Mouse (Mus musculus): ENCODE measurements at regions not wholly inside any gene's neighbourhood (a gene's known extent, or its start where the extent isn't known, plus 50 kb on each side); places are given as distances from the start of the nearest gene placed in this dataset.
A peak's percentile ranks its signal among the peaks of the same experiment; 100 is the strongest.

DNA sequence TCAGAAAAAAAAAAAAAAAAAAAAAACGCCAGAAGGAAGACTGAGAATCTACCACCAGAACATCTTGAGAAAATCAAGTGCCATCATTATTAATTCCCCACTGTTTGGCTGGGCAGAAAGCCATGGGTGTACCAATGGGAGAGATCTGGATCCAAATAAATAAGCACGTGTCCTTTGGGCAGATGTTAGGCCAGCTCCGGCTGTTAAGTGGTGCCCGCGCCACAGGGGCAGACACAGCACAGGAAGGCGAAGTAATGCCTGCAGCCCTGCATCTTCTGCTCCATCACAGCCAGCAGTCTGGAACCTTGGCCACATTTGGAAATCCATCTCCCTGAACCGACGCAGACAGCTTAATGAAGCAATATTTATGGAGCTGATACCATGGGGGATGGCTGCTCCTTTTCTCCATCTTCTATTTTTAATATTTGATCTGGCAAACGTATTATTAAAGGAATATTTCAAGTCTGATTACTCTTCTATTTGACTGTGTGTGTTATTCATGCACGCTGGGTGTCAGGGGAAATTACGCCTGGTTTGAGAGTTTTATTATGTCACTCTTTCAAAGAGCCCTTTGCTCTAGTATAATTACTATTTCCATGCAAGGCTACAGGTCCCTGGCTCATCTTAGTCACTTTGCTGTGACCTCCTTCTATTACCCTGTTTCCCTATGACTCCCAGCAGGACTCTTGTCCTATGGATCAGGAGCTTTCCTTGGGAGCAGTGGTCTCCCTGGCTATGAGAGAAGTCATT, 103.5 kb upstream of the Vstm2b start:
- no peak for TF ChIP-seq CTCF (IDR thresholded peaks at IDR 0.05; ENCODE audit: low read depth)
- H3K9ac ChIP-seq = no peak overlapping the region
- H3K4me2 ChIP-seq (ENCODE audit: low read depth) = no peak overlapping the region
- 65% methylated on average over 11 of the region's 11 CpGs for WGBS
- H3K4me1 ChIP-seq (ENCODE audit: insufficient read depth) = no peaks in the 10 kb centered on the region
- H3K4me3 ChIP-seq (ENCODE audit: low read depth, low read length) = no peak overlapping the region
- peak; percentile 42; the same call in 1 of the 2 replicates for ATAC-seq
- DNase-seq = peak; percentile 31
- H3K9me3 ChIP-seq (ENCODE audit: low read length) = no peaks in the 10 kb centered on the region
- no peaks in the 10 kb centered on the region for H3K27me3 ChIP-seq (ENCODE audit: insufficient read depth, low read length)
- no peaks in the 10 kb centered on the region for H3K36me3 ChIP-seq (ENCODE audit: insufficient read depth)
- H3K27ac ChIP-seq (ENCODE audit: low read depth, low read length) = no peak overlapping the region

DNA sequence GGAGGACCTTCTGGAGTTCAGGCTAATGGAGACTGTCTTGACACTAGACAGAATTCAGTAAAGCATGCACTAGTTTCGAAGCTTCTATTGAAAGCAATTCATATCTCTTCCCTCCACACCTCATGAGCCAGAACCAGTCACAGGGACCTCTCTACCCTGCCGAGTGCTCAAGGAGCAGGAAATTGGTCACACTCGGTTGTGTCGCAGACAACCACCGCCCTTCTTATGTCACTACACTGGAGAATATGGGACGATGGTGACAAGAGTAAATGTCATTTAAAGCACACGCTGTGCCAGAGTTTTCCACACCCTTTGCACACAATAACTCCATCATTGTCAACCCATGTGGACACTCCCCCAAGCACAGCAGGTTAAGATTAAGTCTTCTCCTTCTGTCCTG, 98.3 kb upstream of the Vstm2b start:
- H3K9me3 ChIP-seq (ENCODE audit: low read length) = no peaks in the 10 kb centered on the region
- H3K27ac ChIP-seq (ENCODE audit: low read depth, low read length) = no peak overlapping the region
- no peaks in the 10 kb centered on the region for H3K36me3 ChIP-seq (ENCODE audit: insufficient read depth)
- no peak for TF ChIP-seq CTCF (IDR thresholded peaks at IDR 0.05; ENCODE audit: low read depth)
- DNase-seq (no peak), ATAC-seq (no peak)
- no peak overlapping the region for H3K4me3 ChIP-seq (ENCODE audit: low read depth, low read length)
- WGBS = 84% methylated on average over 7 of the region's 7 CpGs
- no peak overlapping the region for H3K9ac ChIP-seq
- no peaks in the 10 kb centered on the region for H3K27me3 ChIP-seq (ENCODE audit: insufficient read depth, low read length)
- H3K4me2 ChIP-seq (ENCODE audit: low read depth) = no peak overlapping the region
- H3K4me1 ChIP-seq (ENCODE audit: insufficient read depth) = no peaks in the 10 kb centered on the region

DNA sequence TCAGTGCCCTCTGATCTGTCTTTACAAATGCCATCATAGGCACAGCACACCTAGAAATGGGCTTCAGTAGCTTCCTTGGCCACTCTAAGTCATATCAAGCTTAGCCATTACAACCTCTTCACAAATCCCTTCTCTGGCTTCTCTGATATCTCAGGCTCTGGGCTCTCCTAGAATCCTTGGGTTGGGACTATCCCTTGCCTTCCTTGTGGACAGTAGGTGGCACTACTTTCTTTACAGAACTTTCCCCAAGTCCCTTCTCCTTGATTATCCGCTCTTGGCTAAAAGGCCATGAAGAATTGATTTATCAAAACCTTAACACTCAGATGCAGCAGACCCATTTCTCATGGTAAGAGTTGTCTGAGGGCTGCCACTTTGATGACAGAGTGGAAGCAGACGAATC, 96.8 kb upstream of the Vstm2b start:
- H3K4me1 ChIP-seq (ENCODE audit: insufficient read depth) = no peaks in the 10 kb centered on the region
- DNase-seq (no peak), ATAC-seq (no peak)
- 73% methylated on average over 2 of the region's 2 CpGs for WGBS
- no peak overlapping the region for H3K4me3 ChIP-seq (ENCODE audit: low read depth, low read length)
- no peak overlapping the region for H3K9ac ChIP-seq
- H3K4me2 ChIP-seq (ENCODE audit: low read depth) = no peak overlapping the region
- no peaks in the 10 kb centered on the region for H3K36me3 ChIP-seq (ENCODE audit: insufficient read depth)
- no peaks in the 10 kb centered on the region for H3K9me3 ChIP-seq (ENCODE audit: low read length)
- H3K27me3 ChIP-seq (ENCODE audit: insufficient read depth, low read length) = no peaks in the 10 kb centered on the region
- 0 out of 2 replicates have a peak, but pooled peaks have one; percentile 10 for TF ChIP-seq CTCF (IDR thresholded peaks at IDR 0.05; ENCODE audit: low read depth)
- no peak overlapping the region for H3K27ac ChIP-seq (ENCODE audit: low read depth, low read length)

DNA sequence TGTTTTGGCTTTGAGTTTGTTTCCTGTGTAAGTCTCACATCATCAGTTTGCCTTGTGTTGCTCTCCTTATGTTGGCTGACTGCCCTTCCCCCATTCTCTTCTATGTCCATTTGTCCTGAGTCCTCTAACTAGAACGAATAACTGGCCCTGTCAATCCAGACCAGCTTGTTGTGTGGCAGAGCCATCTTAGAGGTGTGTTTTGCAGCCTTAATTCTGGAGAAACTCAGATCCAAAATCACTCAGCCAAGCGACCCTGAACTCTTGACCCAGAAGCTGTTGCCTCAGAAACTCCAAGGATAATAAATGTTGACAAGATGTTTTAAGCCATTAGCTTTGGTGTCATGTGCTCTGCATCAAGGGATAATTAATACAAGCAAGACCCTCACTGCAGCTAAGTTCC, 92.9 kb upstream of the Vstm2b start:
- 56% methylated on average over 2 of the region's 2 CpGs for WGBS
- no peaks in the 10 kb centered on the region for H3K36me3 ChIP-seq (ENCODE audit: insufficient read depth)

DNA sequence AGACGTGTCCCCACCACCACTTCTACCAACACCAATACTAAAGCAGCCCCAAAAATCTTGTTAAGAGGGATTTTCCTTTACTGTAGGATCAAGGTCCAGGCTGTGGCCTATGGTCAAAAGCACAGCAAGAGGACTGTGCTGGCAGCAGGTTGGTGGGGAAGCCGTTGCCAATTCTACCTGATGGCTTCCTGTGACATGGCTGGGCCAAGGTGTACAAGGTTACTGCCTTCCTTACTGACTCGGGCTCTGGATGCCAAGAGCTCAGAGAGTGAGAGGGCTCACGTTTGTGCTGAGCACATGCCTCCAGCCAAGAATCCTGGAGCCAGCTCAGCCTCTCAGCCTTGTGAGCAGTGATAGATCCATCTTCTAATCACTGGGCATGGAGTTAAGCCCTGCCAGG, 92.3 kb upstream of the Vstm2b start:
- Histone ChIP-seq H3K4me2 (ENCODE audit: low read depth) (no peak overlapping the region), H3K4me3 (ENCODE audit: low read depth, low read length) (no peak overlapping the region), H3K27me3 (ENCODE audit: insufficient read depth, low read length) (no peaks in the 10 kb centered on the region), H3K9ac (no peak overlapping the region), H3K27ac (ENCODE audit: low read depth, low read length) (no peak overlapping the region), H3K36me3 (ENCODE audit: insufficient read depth) (no peaks in the 10 kb centered on the region), H3K9me3 (ENCODE audit: low read length) (no peaks in the 10 kb centered on the region), H3K4me1 (ENCODE audit: insufficient read depth) (no peaks in the 10 kb centered on the region)
- no peak for DNase-seq
- ATAC-seq = no peak
- no peak for TF ChIP-seq CTCF (IDR thresholded peaks at IDR 0.05; ENCODE audit: low read depth)
- 83% methylated on average over 4 of the region's 4 CpGs for WGBS

More for the DNA sequence above, 92.9 kb upstream of the Vstm2b start:
- Histone ChIP-seq H3K4me1 (ENCODE audit: insufficient read depth) (no peaks in the 10 kb centered on the region), H3K27ac (ENCODE audit: low read depth, low read length) (no peak overlapping the region), H3K4me3 (ENCODE audit: low read depth, low read length) (no peak overlapping the region), H3K9ac (no peak overlapping the region), H3K9me3 (ENCODE audit: low read length) (no peaks in the 10 kb centered on the region), H3K27me3 (ENCODE audit: insufficient read depth, low read length) (no peaks in the 10 kb centered on the region), H3K4me2 (ENCODE audit: low read depth) (no peak overlapping the region)
- ATAC-seq = no peak
- no peak for TF ChIP-seq CTCF (IDR thresholded peaks at IDR 0.05; ENCODE audit: low read depth)
- no peak for DNase-seq

DNA sequence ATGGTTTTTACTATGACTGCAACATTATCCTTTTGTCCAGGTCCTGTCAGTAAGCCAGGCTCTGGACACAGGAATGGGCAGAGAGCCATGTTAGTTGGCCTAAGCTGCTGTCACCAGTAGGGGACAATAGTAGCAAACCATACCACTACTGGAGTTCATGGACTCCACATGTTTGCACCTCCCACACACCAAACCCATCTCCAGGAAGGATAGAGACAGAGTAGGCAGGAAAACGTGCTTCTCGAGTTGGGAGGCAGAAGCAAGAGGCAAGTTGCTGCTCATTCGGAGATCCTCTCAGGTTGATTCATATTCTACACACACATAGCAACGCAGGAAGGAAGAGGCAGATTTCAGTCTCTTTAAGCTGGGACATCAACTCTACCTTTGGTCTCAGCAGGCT, 85.2 kb upstream of the Vstm2b start:
- Histone ChIP-seq H3K9me3 (ENCODE audit: low read length) (no peaks in the 10 kb centered on the region), H3K27ac (ENCODE audit: low read depth, low read length) (no peak overlapping the region), H3K9ac (no peak overlapping the region), H3K36me3 (ENCODE audit: insufficient read depth) (no peaks in the 10 kb centered on the region), H3K4me1 (ENCODE audit: insufficient read depth) (no peaks in the 10 kb centered on the region), H3K4me3 (ENCODE audit: low read depth, low read length) (no peak overlapping the region), H3K27me3 (ENCODE audit: insufficient read depth, low read length) (no peaks in the 10 kb centered on the region), H3K4me2 (ENCODE audit: low read depth) (no peak overlapping the region)
- DNase-seq (no peak), ATAC-seq (no peak)
- 83% methylated on average over 4 of the region's 4 CpGs for WGBS
- TF ChIP-seq CTCF (IDR thresholded peaks at IDR 0.05; ENCODE audit: low read depth) = no peak

DNA sequence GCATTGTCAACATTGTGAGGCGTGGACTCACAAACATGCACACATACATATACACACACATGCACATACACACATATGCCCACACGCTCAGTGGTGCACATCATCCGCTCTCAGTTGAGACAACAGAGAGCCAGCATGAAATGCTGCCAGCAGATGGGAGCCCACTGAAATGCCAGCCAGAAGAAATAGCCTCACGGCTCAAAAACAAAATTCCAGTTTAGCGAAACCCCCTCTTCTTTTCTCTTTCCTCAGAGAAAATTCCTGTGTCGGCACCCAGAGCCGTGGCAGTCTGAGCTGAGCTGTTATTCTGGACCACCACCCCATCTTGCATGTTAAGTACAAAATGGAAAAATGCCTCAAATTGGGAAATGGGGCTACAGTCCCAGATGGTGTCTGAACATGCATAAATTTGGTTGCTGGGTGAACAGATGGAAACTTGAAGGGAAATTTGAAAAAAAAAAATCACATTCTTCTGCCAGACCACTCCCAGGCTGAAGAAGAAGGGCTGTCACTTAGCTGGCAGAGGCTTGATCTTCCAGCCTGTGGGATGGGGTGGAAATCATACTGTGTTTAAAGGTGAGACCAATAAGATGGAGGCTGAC, 72.9 kb upstream of the Vstm2b start:
- Histone ChIP-seq H3K4me2 (ENCODE audit: low read depth) (no peak overlapping the region), H3K27me3 (ENCODE audit: insufficient read depth, low read length) (no peaks in the 10 kb centered on the region), H3K9me3 (ENCODE audit: low read length) (no peaks in the 10 kb centered on the region), H3K27ac (ENCODE audit: low read depth, low read length) (peak overlapping the region; percentile 54), H3K4me3 (ENCODE audit: low read depth, low read length) (no peak overlapping the region), H3K4me1 (ENCODE audit: insufficient read depth) (peaks cover 10% of the 10 kb centered on the region; the same call in 1 of the 2 replicates), H3K9ac (no peak overlapping the region), H3K36me3 (ENCODE audit: insufficient read depth) (no peaks in the 10 kb centered on the region)
- TF ChIP-seq CTCF (IDR thresholded peaks at IDR 0.05; ENCODE audit: low read depth) = no peak
- ATAC-seq (peak; percentile 95), DNase-seq (peak; percentile 86)
- 35% methylated on average over 7 of the region's 7 CpGs for WGBS
